Mouse (Mus musculus) myocyte (in vitro differentiated cells): Measurements from ENCODE around the gene Plekhh2.

Source experiments
- MAX ChIP-seq: IDR thresholded peaks from one replicate; pipeline ENCODE4 v1.6.1; 2011; ENCODE audit warnings: low read depth, mild to moderate bottlenecking, control low read depth
- MYOG ChIP-seq, 3 experiments: IDR thresholded peaks; one replicate each; pipeline ENCODE4 v1.6.1; 2011; ENCODE audit warnings: control low read depth in 2 of 3, low read depth in 2 of 3, mild to moderate bottlenecking in 2 of 3; ENCODE audit not compliant: insufficient read length in 2 of 3, control insufficient read depth in 1 of 3, insufficient read depth in 1 of 3
- POLR2A ChIP-seq: IDR thresholded peaks from one replicate; pipeline ENCODE4 v1.6.1; 2011; ENCODE audit warnings: low read depth, mild to moderate bottlenecking, control low read depth, moderate library complexity; ENCODE audit not compliant: insufficient read length

DNA sequence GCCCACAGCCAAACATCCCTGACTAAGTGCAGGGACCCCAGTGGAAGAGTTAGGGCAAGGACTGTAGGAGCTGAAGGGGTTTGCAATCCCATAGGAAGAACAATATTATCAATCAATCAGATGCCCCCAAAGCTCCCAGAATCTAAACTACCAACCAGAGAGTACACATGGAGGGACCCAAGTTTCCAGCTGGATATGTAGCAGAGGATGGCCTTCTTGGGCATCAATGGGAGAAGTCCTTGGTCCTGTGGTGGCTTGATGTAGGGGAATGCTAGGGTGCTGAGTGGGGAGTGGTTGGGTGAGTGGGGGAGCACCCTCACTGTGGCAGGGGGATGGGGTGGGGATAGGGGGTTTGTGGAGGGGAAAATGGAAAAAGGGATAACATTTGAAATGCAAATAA, 8.4 kb downstream of the Plekhh2 start:
- TF ChIP-seq MAX, result no peak
- TF ChIP-seq MYOG (IDR thresholded peaks at IDR 0.05; ENCODE audit: control insufficient read depth in 1 of 3, insufficient read depth in 1 of 3, insufficient read length in 2 of 3, low read depth in 2 of 3), result no peak
- TF ChIP-seq POLR2A, result no peak
